Mouse (Mus musculus) olfactory bulb, adult 2 months (tissue): ENCODE measurements around the gene Tlx3.

Experiments
- CTCF ChIP-seq: fragments of 200-500 bp; IDR thresholded peaks from 2 replicates; pipeline ENCODE4 v1.5.1; 2012; ENCODE audit warnings: low read depth, mild to moderate bottlenecking, low read length, moderate library complexity; ENCODE audit not compliant: insufficient read depth
- POLR2A ChIP-seq: fragments of 200-500 bp; IDR thresholded peaks from 2 replicates; pipeline ENCODE4 v1.6.1; 2012; ENCODE audit warnings: mild to moderate bottlenecking, low read depth, low read length, moderate library complexity; ENCODE audit not compliant: insufficient read depth

GRCm38 (mm10) chr11:33197673-33198072 lies 5.7 kb downstream of the Tlx3 start:
- TF ChIP-seq CTCF (no peak), POLR2A (no peak)
